Mouse (Mus musculus) neural tube, embryonic 15.5 days (tissue): ENCODE measurements around the gene Igsf3. TPM values are rescaled to one million over a fixed set of nuclear protein-coding genes. Genes with fewer than 3 reads are reported as not detected.
"Not testable (repeated sequence)": the region's sequence is repeated elsewhere in the genome, so short reads cannot be mapped to it uniquely, and the experiment has no call there.

Source experiments
- ATAC-seq: fragments of 200-750 bp; cut with Nextera tagmentation; 2 replicates; pipeline ENCODE4 v1.8.0; 2017; ENCODE audit warnings: mild to moderate bottlenecking, moderate TSS enrichment, moderate library complexity; ENCODE audit not compliant: low FRiP score
- H3K27ac ChIP-seq: fragments of 300-500 bp; sonication (generic); replicated peaks from 2 replicates; pipeline ENCODE4 v1.5.1; 2015; ENCODE audit warnings: mild to moderate bottlenecking, inconsistent platforms
- H3K27me3 ChIP-seq: fragments of 300-500 bp; sonication (generic); replicated peaks from 2 replicates; pipeline ENCODE4 v1.6.1; 2015; ENCODE audit warnings: inconsistent platforms
- H3K36me3 ChIP-seq: fragments of 300-500 bp; sonication (generic); 2 replicates; pipeline ENCODE4 v1.6.1; 2015; ENCODE audit warnings: inconsistent platforms
- H3K4me1 ChIP-seq: fragments of 300-500 bp; sonication (generic); 2 replicates; pipeline ENCODE4 v1.6.1; 2015; ENCODE audit warnings: inconsistent platforms
- H3K4me2 ChIP-seq: fragments of 300-500 bp; sonication (generic); 2 replicates; pipeline ENCODE4 v1.6.1; 2015; ENCODE audit warnings: inconsistent platforms, mild to moderate bottlenecking, moderate library complexity
- H3K4me3 ChIP-seq: fragments of 300-500 bp; sonication (generic); replicated peaks from 2 replicates; pipeline ENCODE4 v1.5.1; 2015; ENCODE audit warnings: mild to moderate bottlenecking, inconsistent platforms
- H3K9ac ChIP-seq: fragments of 300-500 bp; sonication (generic); replicated peaks from 2 replicates; pipeline ENCODE4 v1.6.1; 2015; ENCODE audit warnings: mild to moderate bottlenecking, inconsistent platforms
- H3K9me3 ChIP-seq: fragments of 300-500 bp; sonication (generic); replicated peaks from 2 replicates; pipeline ENCODE4 v1.6.1; 2016; ENCODE audit warnings: inconsistent platforms
- WGBS: fragments of 180-500 bp; shearing (Covaris S2); methylation state at CpG from one replicate; pipeline ENCODE4 v1.1.7; 2015; ENCODE audit warnings: mixed read lengths; 5-methylcytosine and 5-hydroxymethylcytosine counted together
- polyA plus RNA-seq: library from polyadenylated mRNA; unstranded; fragments of >200 nt; fragmentation: Nextera tagmentation; extraction: Ambion mirVana; gene quantifications from 2 replicates; pipeline ENCODE4 v1.2.1, GENCODE M21; 2015

The Igsf3 gene
- polyA plus RNA-seq, 1 experiment from 2014 or later = 89.7 TPM

DNA sequence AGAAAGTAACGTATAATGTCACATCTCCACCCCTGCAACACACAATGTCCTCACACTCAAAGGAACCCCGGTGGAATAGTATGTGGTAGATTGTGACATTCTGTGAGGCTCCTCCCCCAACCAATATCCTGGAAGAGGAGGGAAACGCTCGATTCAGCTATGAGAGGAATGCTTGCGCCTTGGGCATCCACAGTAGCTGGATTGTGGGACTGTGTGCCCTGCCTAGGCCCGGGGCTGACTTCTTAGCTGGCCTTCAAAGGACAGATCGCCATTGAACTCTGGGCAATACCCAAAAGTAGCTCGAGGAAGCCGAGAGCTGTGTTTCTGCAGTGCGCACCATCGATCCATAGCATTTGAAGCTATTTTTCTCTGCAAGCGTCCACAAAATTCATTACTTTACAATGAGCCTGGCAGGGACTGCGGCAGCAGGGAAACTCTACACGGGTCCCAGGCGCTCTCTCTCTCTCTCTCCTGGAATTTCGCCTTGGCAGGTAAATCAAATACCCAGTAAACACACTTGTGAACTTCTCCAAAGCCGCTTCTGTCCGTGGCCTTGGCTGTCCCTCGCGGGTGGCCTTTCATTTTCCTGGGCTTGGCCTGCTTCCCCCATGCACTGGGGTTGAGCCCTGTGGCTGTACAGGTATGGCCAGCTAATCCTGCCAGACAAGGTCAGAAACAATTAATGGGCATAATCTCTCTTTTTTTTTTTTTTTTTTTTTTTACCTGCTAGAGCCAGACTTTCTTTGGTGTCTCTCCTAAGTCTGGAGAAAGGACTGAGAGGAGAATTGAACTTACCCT lies 32.3 kb downstream of the Igsf3 start:
- WGBS = 41% methylated on average over 20 of the region's 20 CpGs
- H3K9me3 ChIP-seq = no peaks in the 10 kb centered on the region
- no peaks in the 10 kb centered on the region for H3K36me3 ChIP-seq
- H3K4me1 ChIP-seq = peaks cover 65% of the 10 kb centered on the region
- ATAC-seq = no peak
- no peak overlapping the region for H3K4me3 ChIP-seq
- no peak overlapping the region for H3K9ac ChIP-seq
- H3K4me2 ChIP-seq = 0 out of 2 replicates have a peak overlapping the region, but pooled peaks have one; percentile 9
- peak overlapping the region; percentile 49 for H3K27ac ChIP-seq
- H3K27me3 ChIP-seq = no peaks in the 10 kb centered on the region

DNA sequence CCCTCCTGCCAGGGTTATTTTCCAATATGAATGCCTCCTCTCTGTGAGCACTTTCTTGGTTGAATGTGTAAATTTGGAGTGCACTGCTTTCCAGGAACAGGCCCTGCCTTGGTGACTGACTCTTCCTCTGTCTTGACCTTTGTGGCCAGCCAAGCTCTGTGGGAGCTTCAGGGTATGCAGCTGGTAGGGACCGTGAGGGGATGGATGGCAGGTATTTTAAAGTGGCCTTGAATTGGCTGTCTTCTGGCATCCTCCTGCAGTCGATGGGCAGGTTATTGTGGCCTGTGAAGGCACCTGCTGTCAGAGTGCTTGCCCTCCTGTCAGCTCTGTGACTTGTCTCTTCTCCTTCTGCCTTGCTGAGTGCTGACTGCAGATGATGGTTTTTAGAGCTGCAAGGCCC lies 33.3 kb downstream of the Igsf3 start:
- Histone ChIP-seq H3K9me3 (no peaks in the 10 kb centered on the region), H3K4me2 (no peak overlapping the region), H3K36me3 (no peaks in the 10 kb centered on the region), H3K27me3 (no peaks in the 10 kb centered on the region), H3K4me1 (peaks cover 55% of the 10 kb centered on the region), H3K27ac (no peak overlapping the region), H3K9ac (no peak overlapping the region), H3K4me3 (no peak overlapping the region)
- WGBS = 31% methylated on average over 2 of the region's 2 CpGs
- ATAC-seq = no peak

DNA sequence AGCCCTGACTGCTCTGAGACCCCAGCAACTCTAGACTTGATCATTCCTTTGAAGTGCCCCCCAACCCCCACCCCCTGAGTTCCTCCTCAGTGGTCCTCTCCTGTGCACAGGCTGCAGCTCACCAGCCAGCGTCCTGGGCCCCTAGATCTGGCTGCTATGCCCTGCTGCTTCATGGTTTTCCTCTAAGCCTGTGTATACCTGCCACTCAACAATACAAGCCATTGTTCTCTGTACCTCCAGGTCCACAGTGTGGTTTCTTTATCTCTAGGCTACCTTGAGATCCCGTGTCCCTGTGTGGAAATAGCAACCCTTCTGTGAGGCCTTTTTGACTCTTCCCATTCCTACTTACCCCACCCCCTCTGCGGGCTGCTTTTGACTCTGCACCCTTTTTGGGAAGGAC lies 33.9 kb downstream of the Igsf3 start:
- no peaks in the 10 kb centered on the region for H3K9me3 ChIP-seq
- H3K27ac ChIP-seq = no peak overlapping the region
- peaks cover 51% of the 10 kb centered on the region for H3K4me1 ChIP-seq
- no peak overlapping the region for H3K4me2 ChIP-seq
- 51% methylated on average over 3 of the region's 3 CpGs for WGBS
- no peaks in the 10 kb centered on the region for H3K27me3 ChIP-seq
- H3K36me3 ChIP-seq = no peaks in the 10 kb centered on the region
- H3K4me3 ChIP-seq = no peak overlapping the region
- ATAC-seq = 0 out of 2 replicates have a peak, but pooled peaks have one; percentile 23
- no peak overlapping the region for H3K9ac ChIP-seq

DNA sequence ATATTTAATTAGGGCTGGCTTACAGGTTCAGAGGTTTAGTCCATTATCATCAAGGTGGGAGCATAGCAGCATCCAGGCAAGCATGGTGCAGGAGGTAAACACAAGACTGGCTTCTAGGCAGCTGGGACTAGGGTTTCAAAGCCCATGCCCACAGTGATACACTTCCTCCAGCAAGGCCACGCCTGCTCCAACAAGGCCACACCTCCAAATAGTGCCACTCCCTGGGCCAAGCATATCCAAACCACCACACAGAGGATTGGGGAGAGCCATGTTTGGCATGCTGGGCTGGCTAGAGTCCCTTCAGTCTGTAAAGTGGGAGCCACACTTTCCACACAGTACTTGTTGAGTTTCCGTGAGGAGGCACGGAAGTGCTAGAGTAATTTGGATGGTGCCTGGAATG lies 34.7 kb downstream of the Igsf3 start:
- no peak for ATAC-seq
- no peaks in the 10 kb centered on the region for H3K9me3 ChIP-seq
- H3K27ac ChIP-seq = no peak overlapping the region
- H3K4me3 ChIP-seq = no peak overlapping the region
- peaks cover 46% of the 10 kb centered on the region for H3K4me1 ChIP-seq
- H3K4me2 ChIP-seq = no peak overlapping the region
- no peaks in the 10 kb centered on the region for H3K27me3 ChIP-seq
- no peaks in the 10 kb centered on the region for H3K36me3 ChIP-seq
- WGBS = 90% methylated on average over 3 of the region's 3 CpGs
- no peak overlapping the region for H3K9ac ChIP-seq

DNA sequence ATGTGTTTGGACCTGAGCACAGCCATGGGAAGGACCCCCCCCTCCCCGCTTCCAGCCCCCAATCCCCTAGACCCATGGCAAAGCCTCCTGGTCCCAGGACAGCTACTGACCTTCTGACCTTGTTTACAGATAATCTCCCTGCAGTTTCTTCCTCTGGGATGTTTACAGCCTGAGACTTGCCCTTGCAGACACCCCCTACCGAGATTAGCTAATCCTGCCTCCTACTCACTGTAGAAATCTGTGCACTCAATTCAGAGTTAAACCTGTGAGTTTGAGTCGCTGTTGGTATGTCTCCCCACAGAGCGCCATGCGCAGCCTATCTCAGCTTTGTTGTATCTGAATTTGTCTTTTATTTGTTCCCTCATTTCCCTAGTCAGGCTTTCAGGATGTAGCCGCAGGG lies 35.2 kb downstream of the Igsf3 start:
- Histone ChIP-seq H3K9ac (no peak overlapping the region), H3K4me1 (peaks cover 46% of the 10 kb centered on the region), H3K4me3 (no peak overlapping the region), H3K27ac (no peak overlapping the region), H3K4me2 (no peak overlapping the region), H3K9me3 (no peaks in the 10 kb centered on the region), H3K27me3 (no peaks in the 10 kb centered on the region), H3K36me3 (no peaks in the 10 kb centered on the region)
- 78% methylated on average over 6 of the region's 6 CpGs for WGBS
- ATAC-seq = no peak

DNA sequence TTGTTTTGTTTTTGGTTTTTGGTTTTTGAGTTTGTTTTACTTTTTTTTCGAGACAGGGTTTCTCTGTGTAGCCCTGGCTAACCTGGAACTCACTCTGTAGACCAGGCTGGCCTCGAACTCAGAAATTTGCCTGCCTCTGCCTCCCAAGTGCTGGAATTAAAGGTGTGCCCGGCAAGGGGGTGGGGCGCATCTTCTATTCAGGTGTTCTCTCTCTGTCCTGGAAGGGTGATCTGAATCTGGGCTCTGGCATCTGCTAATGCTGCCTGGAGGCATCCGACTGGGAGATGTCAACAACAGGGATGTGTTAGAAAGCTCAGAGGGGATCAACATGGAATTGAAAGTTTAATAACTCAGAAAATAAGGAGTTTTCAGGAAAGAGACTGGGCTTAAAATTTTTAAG lies 36.1 kb downstream of the Igsf3 start:
- H3K4me3 ChIP-seq, H3K36me3 ChIP-seq, H3K9me3 ChIP-seq, H3K27me3 ChIP-seq, H3K4me2 ChIP-seq, H3K27ac ChIP-seq, ATAC-seq, H3K9ac ChIP-seq: not testable (repeated sequence)
- peaks cover 41% of the 10 kb centered on the region for H3K4me1 ChIP-seq
- 97% methylated on average over 5 of the region's 5 CpGs for WGBS

DNA sequence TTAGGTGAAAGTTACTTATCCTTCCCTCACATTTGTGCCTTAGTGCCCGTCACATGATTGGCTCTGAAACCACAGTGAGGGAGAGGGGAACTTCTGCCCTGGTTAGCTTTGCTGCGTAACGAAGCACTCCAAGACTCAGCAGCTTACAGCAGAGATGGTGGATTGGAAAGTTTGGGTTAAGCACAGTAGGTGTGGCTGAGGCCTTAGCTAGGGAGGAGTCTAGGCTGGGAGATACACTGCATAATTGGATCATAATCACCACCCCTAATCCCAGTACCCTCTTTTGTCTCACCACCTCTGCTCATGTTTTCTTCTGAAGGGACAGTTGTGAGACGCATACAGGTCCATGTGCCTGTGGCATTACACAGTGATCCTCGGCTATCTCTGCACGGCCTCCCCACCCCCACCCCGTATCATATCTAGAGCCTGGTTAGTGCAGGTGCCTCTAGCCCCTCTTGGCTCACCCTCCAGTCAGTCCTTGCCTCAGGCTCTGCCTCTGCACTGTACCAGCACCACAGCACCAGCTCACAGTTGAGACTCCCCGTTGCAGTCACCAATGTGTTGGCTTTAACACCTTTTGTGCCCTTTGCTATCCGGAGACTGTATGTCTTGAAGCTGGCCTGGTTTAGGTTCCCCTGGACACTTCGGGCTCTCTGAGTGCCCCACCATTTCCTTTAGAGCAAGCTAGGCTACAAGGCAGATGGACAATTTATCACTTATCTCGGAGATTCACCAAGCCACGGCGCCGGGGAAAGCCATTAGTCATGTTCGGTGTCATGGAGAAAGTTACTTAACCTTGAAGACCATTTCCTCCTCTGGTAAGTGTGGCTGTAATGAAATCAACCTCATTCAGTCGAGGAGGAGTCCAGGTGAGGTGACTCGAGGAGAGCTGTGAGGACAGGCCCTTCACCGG lies 42.1 kb downstream of the Igsf3 start:
- H3K9ac ChIP-seq = no peak overlapping the region
- peaks cover 29% of the 10 kb centered on the region for H3K4me1 ChIP-seq
- no peaks in the 10 kb centered on the region for H3K27me3 ChIP-seq
- H3K36me3 ChIP-seq = no peaks in the 10 kb centered on the region
- ATAC-seq = no peak
- no peak overlapping the region for H3K4me3 ChIP-seq
- H3K4me2 ChIP-seq = no peak overlapping the region
- WGBS = 76% methylated on average over 18 of the region's 18 CpGs
- no peak overlapping the region for H3K27ac ChIP-seq
- no peaks in the 10 kb centered on the region for H3K9me3 ChIP-seq

DNA sequence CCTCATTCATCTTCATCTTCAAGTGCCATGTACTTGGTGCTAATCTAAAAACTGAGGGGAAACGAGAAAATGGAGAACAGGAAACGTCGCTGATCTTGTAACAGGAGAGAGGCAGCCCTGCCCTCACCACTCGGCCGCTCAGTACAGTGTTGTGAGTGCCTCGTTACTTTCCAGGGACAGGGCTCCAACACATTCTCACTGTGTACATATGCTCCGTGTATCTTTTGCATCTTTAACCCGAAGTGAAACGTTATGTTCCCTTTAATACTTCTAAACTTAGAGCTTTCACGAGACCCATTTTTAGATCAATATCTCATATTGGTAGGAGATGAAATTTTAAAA lies 42.7 kb downstream of the Igsf3 start:
- H3K4me3 ChIP-seq = no peak overlapping the region
- 79% methylated on average over 10 of the region's 10 CpGs for WGBS
- H3K4me1 ChIP-seq = peaks cover 35% of the 10 kb centered on the region
- no peak for ATAC-seq
- no peaks in the 10 kb centered on the region for H3K9me3 ChIP-seq
- no peaks in the 10 kb centered on the region for H3K36me3 ChIP-seq
- H3K4me2 ChIP-seq = no peak overlapping the region
- no peak overlapping the region for H3K27ac ChIP-seq
- no peaks in the 10 kb centered on the region for H3K27me3 ChIP-seq
- no peak overlapping the region for H3K9ac ChIP-seq

DNA sequence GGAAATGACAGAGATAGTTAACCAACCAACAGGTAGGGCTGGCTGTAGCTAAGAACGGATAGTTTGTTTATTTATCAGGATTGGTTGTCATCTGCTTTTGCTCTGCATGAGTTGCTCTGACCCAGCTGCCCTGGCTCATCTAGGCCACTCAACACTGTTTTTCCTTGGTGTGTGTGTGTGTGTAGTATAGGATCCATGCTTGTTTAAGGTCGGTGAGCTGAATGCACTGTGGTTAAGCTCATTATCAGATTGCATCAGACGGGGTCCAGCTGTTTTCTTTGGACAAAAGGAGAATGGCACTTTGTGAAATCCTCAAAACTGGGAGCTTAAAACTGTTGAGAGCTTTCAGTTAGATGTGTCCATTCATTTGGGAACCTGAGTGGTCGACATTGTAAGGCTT lies 46.3 kb downstream of the Igsf3 start:
- no peaks in the 10 kb centered on the region for H3K9me3 ChIP-seq
- H3K4me1 ChIP-seq = peaks cover 42% of the 10 kb centered on the region
- no peak overlapping the region for H3K9ac ChIP-seq
- peaks cover 22% of the 10 kb centered on the region; the same call in 1 of the 2 replicates for H3K36me3 ChIP-seq
- no peak for ATAC-seq
- H3K27me3 ChIP-seq = no peaks in the 10 kb centered on the region
- WGBS = 49% methylated on average over 4 of the region's 4 CpGs
- no peak overlapping the region for H3K4me3 ChIP-seq
- H3K27ac ChIP-seq = no peak overlapping the region
- no peak overlapping the region for H3K4me2 ChIP-seq

DNA sequence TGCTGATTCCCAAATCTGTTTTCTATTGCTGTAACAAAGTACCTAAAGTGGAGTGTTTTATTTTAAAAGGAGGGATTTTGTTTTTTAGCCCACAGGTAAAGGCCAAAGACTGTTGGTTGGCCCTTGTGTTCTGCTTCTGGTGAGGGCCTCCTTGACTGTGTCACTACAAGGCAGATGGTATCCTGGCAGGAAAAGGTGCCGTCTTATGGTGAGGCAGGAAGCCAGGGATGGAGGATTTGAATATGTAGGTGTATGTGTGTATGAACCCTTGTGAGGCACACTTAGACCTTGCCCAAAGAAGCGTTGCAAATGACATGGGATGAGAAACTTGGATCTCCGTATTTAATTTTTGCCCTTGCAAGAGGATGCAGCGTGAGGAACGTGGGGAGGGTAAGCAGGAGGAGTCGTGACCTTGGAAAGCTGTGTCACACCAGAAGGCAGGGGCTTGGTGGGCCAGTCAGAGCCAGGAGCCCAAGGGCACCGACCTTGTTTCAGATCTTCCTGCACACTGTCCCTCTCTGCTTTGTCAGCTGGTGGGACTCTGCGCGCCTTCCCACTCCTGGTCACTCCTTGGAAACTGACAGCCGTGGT lies 47.5 kb downstream of the Igsf3 start:
- no peak overlapping the region for H3K27ac ChIP-seq
- H3K27me3 ChIP-seq = no peaks in the 10 kb centered on the region
- WGBS = 84% methylated on average over 10 of the region's 10 CpGs
- no peak overlapping the region for H3K9ac ChIP-seq
- peaks cover 22% of the 10 kb centered on the region; the same call in 1 of the 2 replicates for H3K36me3 ChIP-seq
- no peak for ATAC-seq
- H3K4me1 ChIP-seq = peaks cover 33% of the 10 kb centered on the region
- H3K9me3 ChIP-seq = no peaks in the 10 kb centered on the region
- H3K4me3 ChIP-seq = no peak overlapping the region
- no peak overlapping the region for H3K4me2 ChIP-seq

DNA sequence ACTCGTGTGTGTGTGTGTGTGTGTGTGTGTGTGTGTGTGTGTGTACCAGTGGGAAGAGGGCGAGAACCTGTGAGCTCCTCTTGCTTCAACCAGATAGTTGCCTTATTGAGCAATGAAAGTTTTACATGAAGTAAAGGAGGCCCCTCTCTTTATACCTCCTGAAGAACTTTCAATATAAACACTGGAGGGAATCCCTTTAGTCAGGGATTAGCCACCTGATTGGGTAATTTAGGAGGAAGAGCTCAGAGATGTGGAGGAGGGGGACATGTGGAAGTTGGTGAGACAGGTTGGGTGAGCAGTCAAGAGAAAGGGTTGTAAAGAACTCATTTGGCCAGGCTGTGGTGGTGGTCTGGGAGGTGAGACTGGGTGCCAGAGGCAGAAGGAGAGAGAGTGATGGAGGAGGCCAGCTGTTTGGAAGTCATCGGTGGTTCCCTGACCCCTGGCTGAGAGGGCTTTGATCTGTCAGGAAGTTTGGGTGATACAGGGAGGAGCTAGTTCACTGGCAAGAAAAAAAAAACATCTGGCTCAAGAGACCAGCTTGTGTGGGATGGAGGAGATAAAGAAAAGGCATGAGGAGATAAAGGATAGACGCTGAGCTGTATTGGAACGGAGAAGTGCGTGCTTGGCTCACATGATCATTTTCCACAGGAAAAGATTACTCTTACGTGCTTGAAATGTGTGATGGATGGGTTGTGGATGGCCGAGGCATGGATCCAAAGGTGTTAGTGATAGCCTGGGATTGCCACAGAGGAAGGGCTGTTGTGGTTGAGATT lies 53.3 kb downstream of the Igsf3 start:
- Histone ChIP-seq H3K4me3 (no peak overlapping the region), H3K9ac (no peak overlapping the region), H3K27me3 (no peaks in the 10 kb centered on the region), H3K36me3 (peaks cover 45% of the 10 kb centered on the region), H3K4me2 (no peak overlapping the region), H3K4me1 (peaks cover 6% of the 10 kb centered on the region; the same call in 1 of the 2 replicates), H3K27ac (no peak overlapping the region), H3K9me3 (no peaks in the 10 kb centered on the region)
- 82% methylated on average over 8 of the region's 8 CpGs for WGBS
- ATAC-seq = no peak
